Mouse (Mus musculus) embryonic facial prominence, embryonic 14.5 days (tissue): ENCODE measurements around the gene Reep3. TPM values are rescaled to one million over a fixed set of nuclear protein-coding genes. Genes with fewer than 3 reads are reported as not detected.

Source experiments
- ATAC-seq: fragments of 200-750 bp; cut with Nextera tagmentation; 2 replicates; pipeline ENCODE4 v1.8.0; 2017; ENCODE audit warnings: low read depth, moderate number of reproducible peaks, moderate TSS enrichment
- DNase-seq: peaks from one replicate; pipeline ENCODE4 v3.0.0-alpha.2; 2015; ENCODE audit warnings: low spot score
- H3K27ac ChIP-seq: fragments of 300-500 bp; sonication (generic); replicated peaks from 2 replicates; pipeline ENCODE4 v1.5.1; 2014; ENCODE audit warnings: low read depth, mild to moderate bottlenecking, low read length, moderate library complexity
- H3K27me3 ChIP-seq: fragments of 300-500 bp; sonication (generic); replicated peaks from 2 replicates; pipeline ENCODE4 v1.6.1; 2014; ENCODE audit warnings: low read length; ENCODE audit not compliant: control insufficient read depth, insufficient read depth
- H3K36me3 ChIP-seq: fragments of 300-500 bp; sonication (generic); 2 replicates; pipeline ENCODE4 v1.6.1; 2014; ENCODE audit warnings: low read length, mixed read lengths; ENCODE audit not compliant: control insufficient read depth, insufficient read depth
- H3K4me1 ChIP-seq: fragments of 300-500 bp; sonication (generic); 2 replicates; pipeline ENCODE4 v1.6.1; 2014; ENCODE audit warnings: antibody characterized with exemption, low read length; ENCODE audit not compliant: control insufficient read depth, insufficient read depth
- H3K4me2 ChIP-seq: fragments of 300-500 bp; sonication (generic); 2 replicates; pipeline ENCODE4 v1.6.1; 2014; ENCODE audit warnings: low read depth, mild to moderate bottlenecking, low read length, moderate library complexity, mixed read lengths
- H3K4me3 ChIP-seq: fragments of 300-500 bp; sonication (generic); 2 replicates; pipeline ENCODE4 v1.5.1; 2014; ENCODE audit warnings: low read depth, mild to moderate bottlenecking, low read length
- H3K9ac ChIP-seq: fragments of 300-500 bp; sonication (generic); 2 replicates; pipeline ENCODE4 v1.6.1; 2014; ENCODE audit warnings: low read depth, mild to moderate bottlenecking, low read length, moderate library complexity, mixed read lengths
- H3K9me3 ChIP-seq: fragments of 300-500 bp; sonication (generic); 2 replicates; pipeline ENCODE4 v1.6.1; 2016; ENCODE audit warnings: low read length; ENCODE audit not compliant: control insufficient read depth
- WGBS: fragments of 180-500 bp; shearing (Covaris S2); extraction: QIAGEN DNeasy Blood & Tissue Kit; methylation state at CpG from one replicate; pipeline ENCODE4 v1.1.7; 2014; 5-methylcytosine and 5-hydroxymethylcytosine counted together
- polyA plus RNA-seq: library from polyadenylated mRNA; unstranded; fragments of >200 nt; fragmentation: Nextera tagmentation; extraction: Ambion mirVana; gene quantifications from 2 replicates; pipeline ENCODE4 v1.2.1, GENCODE M21; 2014

Reep3 gene
- polyA plus RNA-seq, 1 experiment from 2014 or later = 39.6 TPM

GRCm38 (mm10) chr10:67036542-67036941 is 60.2 kb downstream of the Reep3 start:
- H3K27ac ChIP-seq = no peak overlapping the region
- no peak overlapping the region for H3K9ac ChIP-seq
- H3K27me3 ChIP-seq = no peaks in the 10 kb centered on the region
- WGBS = 75% methylated on average over 10 of the region's 10 CpGs
- no peaks in the 10 kb centered on the region for H3K9me3 ChIP-seq
- no peaks in the 10 kb centered on the region; the same call in 1 of the 2 replicates for H3K4me1 ChIP-seq
- peaks cover 9% of the 10 kb centered on the region; the same call in 1 of the 2 replicates for H3K36me3 ChIP-seq
- DNase-seq (no peak), ATAC-seq (no peak)
- H3K4me3 ChIP-seq = no peak overlapping the region
- H3K4me2 ChIP-seq = no peak overlapping the region

- WGBS = 74% methylated on average over 5 of the region's 5 CpGs
- H3K4me2 ChIP-seq = no peak overlapping the region
- no peaks in the 10 kb centered on the region for H3K27me3 ChIP-seq
- ATAC-seq (no peak), DNase-seq (no peak)
- no peaks in the 10 kb centered on the region; the same call in 1 of the 2 replicates for H3K4me1 ChIP-seq
- peaks cover 9% of the 10 kb centered on the region; the same call in 1 of the 2 replicates for H3K36me3 ChIP-seq
- no peak overlapping the region for H3K27ac ChIP-seq
- H3K9ac ChIP-seq = no peak overlapping the region
- H3K9me3 ChIP-seq = no peaks in the 10 kb centered on the region
- H3K4me3 ChIP-seq = no peak overlapping the region
Observed at GRCm38 (mm10) chr10:67036141-67036540, 60.6 kb downstream of the Reep3 start.

- ATAC-seq (no peak), DNase-seq (no peak)
- H3K9ac ChIP-seq = no peak overlapping the region
- H3K4me2 ChIP-seq = no peak overlapping the region
- H3K27ac ChIP-seq = no peak overlapping the region
- peaks cover 18% of the 10 kb centered on the region for H3K36me3 ChIP-seq
- no peaks in the 10 kb centered on the region for H3K27me3 ChIP-seq
- 66% methylated on average over 7 of the region's 7 CpGs for WGBS
- H3K4me1 ChIP-seq = 0 out of 2 replicates have a peak, but pooled peaks cover 3% of the 10 kb centered on the region
- no peaks in the 10 kb centered on the region for H3K9me3 ChIP-seq
- H3K4me3 ChIP-seq = no peak overlapping the region
Observed at GRCm38 (mm10) chr10:67031186-67031585, 65.6 kb downstream of the Reep3 start.

GRCm38 (mm10) chr10:67029297-67029696 is 67.4 kb downstream of the Reep3 start:
- WGBS = 74% methylated on average over 12 of the region's 12 CpGs
- H3K27ac ChIP-seq = no peak overlapping the region
- no peaks in the 10 kb centered on the region for H3K27me3 ChIP-seq
- H3K4me2 ChIP-seq = no peak overlapping the region
- peaks cover 14% of the 10 kb centered on the region for H3K36me3 ChIP-seq
- H3K4me3 ChIP-seq = no peak overlapping the region
- 0 out of 2 replicates have a peak, but pooled peaks cover 5% of the 10 kb centered on the region for H3K4me1 ChIP-seq
- no peaks in the 10 kb centered on the region for H3K9me3 ChIP-seq
- H3K9ac ChIP-seq = no peak overlapping the region
- DNase-seq = no peak
- ATAC-seq = no peak

GRCm38 (mm10) chr10:67026375-67026774 is 70.4 kb downstream of the Reep3 start:
- peaks cover 11% of the 10 kb centered on the region for H3K36me3 ChIP-seq
- H3K27me3 ChIP-seq = no peaks in the 10 kb centered on the region
- H3K4me3 ChIP-seq = no peak overlapping the region
- 77% methylated on average over 8 of the region's 8 CpGs for WGBS
- H3K27ac ChIP-seq = peak overlapping the region; percentile 80
- H3K4me2 ChIP-seq = no peak overlapping the region
- ATAC-seq (no peak), DNase-seq (no peak)
- no peaks in the 10 kb centered on the region for H3K9me3 ChIP-seq
- H3K4me1 ChIP-seq = 0 out of 2 replicates have a peak, but pooled peaks cover 5% of the 10 kb centered on the region
- no peak overlapping the region for H3K9ac ChIP-seq

GRCm38 (mm10) chr10:67025573-67026236 is 71.0 kb downstream of the Reep3 start:
- H3K36me3 ChIP-seq = peaks cover 18% of the 10 kb centered on the region
- no peak overlapping the region for H3K9ac ChIP-seq
- 45% methylated on average over 10 of the region's 10 CpGs for WGBS

GRCm38 (mm10) chr10:67024391-67024790 is 72.4 kb downstream of the Reep3 start:
- Histone ChIP-seq H3K4me1 (0 out of 2 replicates have a peak, but pooled peaks cover 5% of the 10 kb centered on the region), H3K36me3 (peaks cover 11% of the 10 kb centered on the region; the same call in 1 of the 2 replicates), H3K27ac (no peak overlapping the region), H3K27me3 (no peaks in the 10 kb centered on the region), H3K9ac (no peak overlapping the region), H3K9me3 (no peaks in the 10 kb centered on the region), H3K4me2 (no peak overlapping the region), H3K4me3 (no peak overlapping the region)
- DNase-seq (no peak), ATAC-seq (no peak)
- 99% methylated on average over 6 of the region's 6 CpGs for WGBS

More at GRCm38 (mm10) chr10:67025573-67026236, 71.0 kb downstream of the Reep3 start:
- Histone ChIP-seq H3K4me1 (0 out of 2 replicates have a peak, but pooled peaks cover 5% of the 10 kb centered on the region), H3K9me3 (no peaks in the 10 kb centered on the region), H3K4me3 (no peak overlapping the region), H3K27me3 (no peaks in the 10 kb centered on the region), H3K27ac (peak overlapping the region; percentile 80), H3K4me2 (no peak overlapping the region)
- ATAC-seq = peak; percentile 82
- peak; percentile 89 for DNase-seq

GRCm38 (mm10) chr10:67023092-67023491 is 73.7 kb downstream of the Reep3 start:
- Histone ChIP-seq H3K27ac (no peak overlapping the region), H3K4me3 (no peak overlapping the region), H3K9ac (no peak overlapping the region), H3K27me3 (no peaks in the 10 kb centered on the region), H3K4me2 (no peak overlapping the region), H3K9me3 (no peaks in the 10 kb centered on the region), H3K4me1 (0 out of 2 replicates have a peak, but pooled peaks cover 5% of the 10 kb centered on the region), H3K36me3 (peaks cover 11% of the 10 kb centered on the region; the same call in 1 of the 2 replicates)
- WGBS = 85% methylated on average over 9 of the region's 9 CpGs
- ATAC-seq = no peak
- no peak for DNase-seq

- Histone ChIP-seq H3K9ac (no peak overlapping the region), H3K36me3 (peaks cover 16% of the 10 kb centered on the region; the same call in 1 of the 2 replicates), H3K9me3 (no peaks in the 10 kb centered on the region), H3K27ac (no peak overlapping the region), H3K27me3 (no peaks in the 10 kb centered on the region), H3K4me3 (no peak overlapping the region), H3K4me2 (no peak overlapping the region), H3K4me1 (peaks cover 11% of the 10 kb centered on the region; the same call in 1 of the 2 replicates)
- WGBS = 90% methylated on average over 13 of the region's 13 CpGs
- ATAC-seq = no peak
- no peak for DNase-seq
Observed at GRCm38 (mm10) chr10:67021494-67021893, 75.3 kb downstream of the Reep3 start.
